In genomic region chr8:85661995-85662394, GRCm38 (mm10) we compare ENCODE assay signal across 8 mouse cellular contexts. TPM values are rescaled to one million over a fixed set of nuclear protein-coding genes. Genes with fewer than 3 reads are reported as not detected.
A peak's percentile ranks its signal among the peaks of the same experiment; 100 is the strongest.
DNase-seq lines count a peak whose midpoint lies in the region; ATAC-seq lines count a peak whose summit lies in the region.

No protein-coding gene starts in this region.

- H3K4me2 ChIP-seq in midbrain, embryonic 14.5 days (ENCODE audit: low read length), result no peak overlapping the region
- H3K4me2 ChIP-seq in midbrain, embryonic 15.5 days, result no peak overlapping the region
- no peak overlapping the region for H3K4me2 ChIP-seq in limb, embryonic 11.5 days (ENCODE audit: low read depth, severe bottlenecking)

- H3K4me3 ChIP-seq in midbrain, embryonic 14.5 days (replicated peaks; ENCODE audit: low read depth, low read length), result no peak overlapping the region
- H3K4me3 ChIP-seq in midbrain, embryonic 15.5 days, result no peak overlapping the region
- H3K4me3 ChIP-seq in limb, embryonic 11.5 days (ENCODE audit: low read depth, low read length), result no peak overlapping the region

- H3K27me3 ChIP-seq in midbrain, embryonic 14.5 days (ENCODE audit: control insufficient read depth, insufficient read depth, low read length), result no peaks in the 10 kb centered on the region
- no peaks in the 10 kb centered on the region for H3K27me3 ChIP-seq in midbrain, embryonic 15.5 days (replicated peaks)
- H3K27me3 ChIP-seq in limb, embryonic 11.5 days (ENCODE audit: control insufficient read depth, insufficient read depth, low read length), result no peaks in the 10 kb centered on the region

- H3K9me3 ChIP-seq in midbrain, embryonic 14.5 days (ENCODE audit: control insufficient read depth, low read length), result no peaks in the 10 kb centered on the region
- no peaks in the 10 kb centered on the region for H3K9me3 ChIP-seq in midbrain, embryonic 15.5 days
- H3K9me3 ChIP-seq in limb, embryonic 11.5 days (ENCODE audit: control insufficient read depth, low read length), result no peaks in the 10 kb centered on the region

- WGBS in midbrain, embryonic 14.5 days, result 73% methylated on average over 5 of the region's 5 CpGs
- 73% methylated on average over 5 of the region's 5 CpGs for WGBS in midbrain, embryonic 15.5 days
- WGBS in limb, embryonic 11.5 days, result 57% methylated on average over 5 of the region's 5 CpGs

- peaks cover 20% of the 10 kb centered on the region for H3K36me3 ChIP-seq in midbrain, embryonic 14.5 days (ENCODE audit: control insufficient read depth, insufficient read depth, low read length)
- H3K36me3 ChIP-seq in midbrain, embryonic 15.5 days (replicated peaks), result no peaks in the 10 kb centered on the region
- H3K36me3 ChIP-seq in limb, embryonic 11.5 days (ENCODE audit: control insufficient read depth, insufficient read depth, low read length), result no peaks in the 10 kb centered on the region

- peak; percentile 81 for DNase-seq in midbrain, embryonic 14.5 days
- peak; percentile 63 for DNase-seq in ZHBTc4 (ENCODE audit: low read depth, low spot score)
- DNase-seq in embryo, embryonic 10 days (ENCODE audit: low spot score), result peak; percentile 67
- peak; percentile 70 for DNase-seq in heart, postnatal 4 days
- peak; percentile 58 for DNase-seq in limb, embryonic 11.5 days (ENCODE audit: low spot score)
- DNase-seq in retina, postnatal 1 day, result peak; percentile 58

- ATAC-seq in midbrain, embryonic 14.5 days (ENCODE audit: low FRiP score, low TSS enrichment), result no peak
- ATAC-seq in midbrain, embryonic 15.5 days (replicated peaks), result no peak
- ATAC-seq in limb, embryonic 11.5 days (ENCODE audit: insufficient number of reproducible peaks, low FRiP score, low TSS enrichment, low read depth), result peak; percentile 47; the same call in 1 of the 2 replicates
- ATAC-seq in activated CD4-positive, CD25-positive, alpha-beta regulatory T cell, adult 4 months, result no peak

- no peak overlapping the region for H3K9ac ChIP-seq in midbrain, embryonic 14.5 days (replicated peaks; ENCODE audit: low read length)
- no peak overlapping the region for H3K9ac ChIP-seq in midbrain, embryonic 15.5 days
- no peak overlapping the region for H3K9ac ChIP-seq in limb, embryonic 11.5 days (ENCODE audit: low read length)

- no peak overlapping the region for H3K27ac ChIP-seq in midbrain, embryonic 14.5 days (replicated peaks; ENCODE audit: low read depth, low read length)
- no peak overlapping the region for H3K27ac ChIP-seq in midbrain, embryonic 15.5 days
- no peak overlapping the region for H3K27ac ChIP-seq in limb, embryonic 11.5 days (replicated peaks; ENCODE audit: low read depth, low read length)

- no peaks in the 10 kb centered on the region for H3K4me1 ChIP-seq in midbrain, embryonic 14.5 days (ENCODE audit: control insufficient read depth, insufficient read depth, low read length)
- no peaks in the 10 kb centered on the region for H3K4me1 ChIP-seq in midbrain, embryonic 15.5 days
- no peaks in the 10 kb centered on the region for H3K4me1 ChIP-seq in limb, embryonic 11.5 days (ENCODE audit: control insufficient read depth, insufficient read depth, low read length)

RNA-seq across cellular contexts. Expression of gene Neto2, which starts 38.7 kb away (rescaled TPM):
- polyA plus RNA-seq in midbrain, embryonic 14.5 days (2014; fragmentation: Nextera tagmentation; extraction: Ambion mirVana), result 82.0 and 93.1 TPM in 2 replicates
- polyA plus RNA-seq in midbrain, embryonic 15.5 days (2015; fragmentation: Nextera tagmentation; extraction: Ambion mirVana), result 51.3 and 58.9 TPM in 2 replicates
- total RNA-seq in heart, postnatal 4 days (2021), result 1 to 10 TPM; 9.2 to 9.9 TPM
- polyA plus RNA-seq in limb, embryonic 11.5 days (2014; fragmentation: Nextera tagmentation; extraction: Ambion mirVana), result 15.5 and 18.9 TPM in 2 replicates
- under 1 TPM; 0.08 to 0.48 TPM for polyA plus RNA-seq in activated CD4-positive, CD25-positive, alpha-beta regulatory T cell, adult 4 months (2017; shearing (Covaris generic))

Comparison
In these comparisons a context has a peak if more than half of its experiments do, and no peak if none do; other contexts are left out.
1. RNA of gene Neto2, which starts 38.7 kb away (polyA plus RNA-seq): 82.0 to 93.1 TPM in midbrain, embryonic 14.5 days, 51.3 to 58.9 TPM in midbrain, embryonic 15.5 days and 15.5 to 18.9 TPM in limb, embryonic 11.5 days; 0.08 to 0.48 TPM in activated CD4-positive, CD25-positive, alpha-beta regulatory T cell, adult 4 months; every median in the first group is over 10 times any median in the second.
2. Peak in every context shown above with its lines, with median percentiles within 50 percentile points of each other: DNase-seq.